Mouse (Mus musculus): ENCODE data around the gene Rps27rt. TPM values are rescaled to one million over a fixed set of nuclear protein-coding genes. Genes with fewer than 3 reads are reported as not detected.

Gene Rps27rt
- total and polyA plus RNA-seq, 2 experiments = 7.2 to 12.2 TPM

DNA sequence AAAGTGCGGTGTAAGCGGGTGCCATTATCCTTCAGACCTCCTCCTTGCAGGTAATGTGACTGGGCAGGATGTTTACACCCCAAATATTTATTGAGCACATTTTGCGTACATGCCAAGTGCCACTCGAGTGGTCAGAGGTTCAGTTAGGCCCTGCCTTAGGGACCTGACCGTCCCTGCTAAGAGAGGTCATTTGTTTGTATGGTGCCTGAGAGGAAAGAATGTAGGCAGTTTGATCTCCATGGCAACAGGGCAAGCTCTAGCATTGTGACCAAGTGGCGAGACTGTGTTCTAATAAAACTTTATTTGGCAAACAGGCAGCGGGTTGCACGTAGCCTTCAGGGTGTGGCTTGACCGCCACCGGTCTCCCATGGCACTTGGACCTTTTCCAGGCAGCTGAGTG lies 7.9 kb upstream of the Rps27rt start:
- no peak overlapping the region for H3K27ac ChIP-seq (replicated peaks; ENCODE audit: insufficient read depth, low read depth, low read length)

DNA sequence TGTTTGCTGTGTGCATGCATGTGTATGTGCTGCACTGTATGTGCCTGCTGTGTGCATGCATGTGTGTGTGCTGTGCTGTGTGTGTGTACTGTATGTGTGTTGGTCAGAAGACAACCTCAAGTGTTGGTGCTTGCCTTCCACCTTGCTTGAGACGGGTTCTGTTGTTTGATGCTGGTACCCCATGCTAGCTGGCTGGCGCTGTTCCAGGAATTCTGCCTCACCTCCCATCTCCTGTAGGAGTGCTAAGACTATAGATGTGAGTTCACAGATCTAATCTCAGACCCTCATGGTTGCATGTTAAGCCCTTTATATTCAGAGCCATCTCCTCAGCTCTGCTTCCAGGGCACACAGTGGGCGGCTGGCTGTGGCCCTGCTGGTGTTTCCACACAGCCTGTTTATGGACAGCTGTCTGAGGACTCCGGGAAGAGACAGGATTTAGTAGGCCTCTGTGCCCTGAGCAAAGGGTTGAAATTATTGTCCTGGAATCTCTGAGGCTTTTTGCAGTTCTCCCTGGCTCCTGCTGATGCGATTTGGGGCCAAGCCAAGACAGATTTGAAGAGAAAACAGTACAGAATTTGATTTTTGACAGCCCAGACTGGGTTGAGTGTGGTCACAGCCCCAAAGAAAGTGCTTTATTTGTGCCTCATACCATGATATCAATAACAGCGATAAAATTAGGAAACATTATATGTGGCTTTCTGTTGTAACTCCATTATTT lies 6.2 kb upstream of the Rps27rt start:
- H3K27ac ChIP-seq (replicated peaks; ENCODE audit: insufficient read depth, low read depth, low read length) = no peak overlapping the region
- no peaks in the 10 kb centered on the region for H3K4me1 ChIP-seq (ENCODE audit: control insufficient read depth, insufficient read depth, low read length)
- DNase-seq (ENCODE audit: extremely low read depth, low read depth, low spot score) = no peak
- H3K4me3 ChIP-seq (ENCODE audit: insufficient read depth, low read depth, low read length) = no peak overlapping the region
- no peaks in the 10 kb centered on the region for H3K27me3 ChIP-seq (ENCODE audit: control insufficient read depth, insufficient read depth, low read length)
- H3K79me2 ChIP-seq (ENCODE audit: control insufficient read depth, insufficient read depth, low read length) = no peaks in the 10 kb centered on the region
- no peak overlapping the region for H3K9ac ChIP-seq (ENCODE audit: low read depth, low read length)
- TF ChIP-seq POLR2A (IDR thresholded peaks at IDR 0.05; ENCODE audit: extremely low read depth, insufficient read depth, low read length) (no peak), CTCF (IDR thresholded peaks at IDR 0.05; ENCODE audit: low read depth, low read length) (no peak)
- 85% methylated on average over 6 of the region's 6 CpGs for WGBS
- no peaks in the 10 kb centered on the region for H3K36me3 ChIP-seq (ENCODE audit: control insufficient read depth, insufficient read depth, low read length)

More for the DNA sequence above, 7.9 kb upstream of the Rps27rt start:
- H3K36me3 ChIP-seq (ENCODE audit: control insufficient read depth, insufficient read depth, low read length) = no peaks in the 10 kb centered on the region
- DNase-seq (ENCODE audit: extremely low read depth, low read depth, low spot score) = peak; percentile 13
- no peaks in the 10 kb centered on the region for H3K79me2 ChIP-seq (ENCODE audit: control insufficient read depth, insufficient read depth, low read length)
- TF ChIP-seq POLR2A (IDR thresholded peaks at IDR 0.05; ENCODE audit: extremely low read depth, insufficient read depth, low read length) (no peak), CTCF (IDR thresholded peaks at IDR 0.05; ENCODE audit: low read depth, low read length) (no peak)
- H3K27me3 ChIP-seq (ENCODE audit: control insufficient read depth, insufficient read depth, low read length) = no peaks in the 10 kb centered on the region
- H3K4me1 ChIP-seq (ENCODE audit: control insufficient read depth, insufficient read depth, low read length) = no peaks in the 10 kb centered on the region
- no peak overlapping the region for H3K9ac ChIP-seq (ENCODE audit: low read depth, low read length)
- WGBS = 55% methylated on average over 10 of the region's 10 CpGs
- no peak overlapping the region for H3K4me3 ChIP-seq (ENCODE audit: insufficient read depth, low read depth, low read length)

DNA sequence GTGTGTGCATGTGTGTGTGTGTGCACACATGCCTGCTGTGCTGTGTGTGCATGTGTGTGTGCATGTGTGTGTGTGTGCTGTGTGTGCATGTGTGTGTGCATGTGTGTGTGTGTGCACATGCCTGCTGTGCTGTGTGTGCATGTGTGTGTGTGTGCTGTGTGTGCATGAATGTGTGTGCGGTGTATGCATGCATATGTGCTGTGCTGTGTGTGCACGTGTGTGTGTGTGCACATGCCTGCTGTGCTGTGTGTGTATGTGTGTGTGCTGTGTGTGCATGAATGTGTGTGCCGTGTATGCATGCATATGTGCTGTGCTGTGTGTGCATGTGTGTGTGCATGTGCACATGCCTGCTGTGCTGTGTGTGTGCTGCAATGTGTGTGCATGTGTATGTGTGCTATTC lies 5.5 kb upstream of the Rps27rt start:
- H3K4me1 ChIP-seq (ENCODE audit: control insufficient read depth, insufficient read depth, low read length) = no peaks in the 10 kb centered on the region

DNA sequence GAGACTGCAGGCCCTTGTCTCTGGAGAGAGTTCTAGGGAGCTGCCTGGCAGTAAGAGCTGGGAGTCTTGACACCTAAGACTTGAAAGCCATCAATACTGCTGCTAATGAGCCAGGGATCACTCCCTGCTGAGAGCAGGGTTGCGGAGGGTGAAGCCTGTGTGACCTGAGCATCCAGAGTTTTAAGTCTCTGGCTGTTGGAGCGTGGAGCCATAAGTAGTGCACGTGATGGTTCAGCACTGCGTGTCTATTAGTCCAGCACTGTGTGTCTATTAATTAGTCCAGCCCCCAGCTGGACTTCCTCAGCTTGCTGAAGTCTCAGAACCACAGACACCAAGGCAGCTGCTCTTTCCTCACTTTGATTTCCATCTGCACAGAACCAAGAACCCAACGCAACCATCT lies 3.8 kb upstream of the Rps27rt start:
- H3K27ac ChIP-seq (replicated peaks; ENCODE audit: insufficient read depth, low read depth, low read length) = no peak overlapping the region
- WGBS = 94% methylated on average over 5 of the region's 5 CpGs
- TF ChIP-seq CTCF (IDR thresholded peaks at IDR 0.05; ENCODE audit: low read depth, low read length) (no peak), POLR2A (IDR thresholded peaks at IDR 0.05; ENCODE audit: extremely low read depth, insufficient read depth, low read length) (no peak)
- H3K9ac ChIP-seq (ENCODE audit: low read depth, low read length) = no peak overlapping the region
- no peaks in the 10 kb centered on the region for H3K4me1 ChIP-seq (ENCODE audit: control insufficient read depth, insufficient read depth, low read length)
- DNase-seq (ENCODE audit: extremely low read depth, low read depth, low spot score) = no peak
- H3K79me2 ChIP-seq (ENCODE audit: control insufficient read depth, insufficient read depth, low read length) = no peaks in the 10 kb centered on the region
- no peak overlapping the region for H3K4me3 ChIP-seq (ENCODE audit: insufficient read depth, low read depth, low read length)
- H3K36me3 ChIP-seq (ENCODE audit: control insufficient read depth, insufficient read depth, low read length) = no peaks in the 10 kb centered on the region
- H3K27me3 ChIP-seq (ENCODE audit: control insufficient read depth, insufficient read depth, low read length) = no peaks in the 10 kb centered on the region

More for the DNA sequence above, 5.5 kb upstream of the Rps27rt start:
- Histone ChIP-seq H3K4me3 (ENCODE audit: insufficient read depth, low read depth, low read length) (no peak overlapping the region), H3K36me3 (ENCODE audit: control insufficient read depth, insufficient read depth, low read length) (no peaks in the 10 kb centered on the region), H3K9ac (ENCODE audit: low read depth, low read length) (no peak overlapping the region), H3K27me3 (ENCODE audit: control insufficient read depth, insufficient read depth, low read length) (no peaks in the 10 kb centered on the region), H3K79me2 (ENCODE audit: control insufficient read depth, insufficient read depth, low read length) (no peaks in the 10 kb centered on the region), H3K27ac (replicated peaks; ENCODE audit: insufficient read depth, low read depth, low read length) (no peak overlapping the region)
- DNase-seq (ENCODE audit: extremely low read depth, low read depth, low spot score) = no peak
- no peak for TF ChIP-seq POLR2A (IDR thresholded peaks at IDR 0.05; ENCODE audit: extremely low read depth, insufficient read depth, low read length)
- no peak for TF ChIP-seq CTCF (IDR thresholded peaks at IDR 0.05; ENCODE audit: low read depth, low read length)
- WGBS = 97% methylated on average over 3 of the region's 3 CpGs

DNA sequence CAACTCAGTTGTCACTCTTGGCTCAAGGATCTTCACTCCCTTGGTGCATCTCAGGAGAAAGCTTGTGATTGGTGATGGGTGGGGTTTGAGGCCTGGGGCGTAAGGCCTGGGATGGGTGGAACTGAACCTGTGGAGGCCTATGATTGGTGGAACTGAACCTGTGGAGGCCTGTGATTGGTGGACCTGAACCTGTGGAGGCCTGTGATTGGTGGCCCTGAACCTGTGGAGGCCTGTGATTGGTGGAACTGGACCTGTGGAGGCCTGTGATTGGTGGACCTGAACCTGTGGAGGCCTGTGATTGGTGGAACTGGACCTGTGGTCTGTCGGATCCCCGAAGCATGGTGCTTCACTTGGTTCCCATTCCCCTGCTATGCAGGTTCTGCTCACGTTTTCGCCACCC lies 3.2 kb upstream of the Rps27rt start:
- Histone ChIP-seq H3K36me3 (ENCODE audit: control insufficient read depth, insufficient read depth, low read length) (no peaks in the 10 kb centered on the region), H3K27ac (replicated peaks; ENCODE audit: insufficient read depth, low read depth, low read length) (no peak overlapping the region), H3K9ac (ENCODE audit: low read depth, low read length) (no peak overlapping the region), H3K4me3 (ENCODE audit: insufficient read depth, low read depth, low read length) (no peak overlapping the region), H3K4me1 (ENCODE audit: control insufficient read depth, insufficient read depth, low read length) (no peaks in the 10 kb centered on the region), H3K27me3 (ENCODE audit: control insufficient read depth, insufficient read depth, low read length) (no peaks in the 10 kb centered on the region), H3K79me2 (ENCODE audit: control insufficient read depth, insufficient read depth, low read length) (no peaks in the 10 kb centered on the region)
- WGBS = 91% methylated on average over 5 of the region's 5 CpGs
- DNase-seq (ENCODE audit: extremely low read depth, low read depth, low spot score) = no peak
- TF ChIP-seq POLR2A (IDR thresholded peaks at IDR 0.05; ENCODE audit: extremely low read depth, insufficient read depth, low read length) (no peak), CTCF (IDR thresholded peaks at IDR 0.05; ENCODE audit: low read depth, low read length) (no peak)

DNA sequence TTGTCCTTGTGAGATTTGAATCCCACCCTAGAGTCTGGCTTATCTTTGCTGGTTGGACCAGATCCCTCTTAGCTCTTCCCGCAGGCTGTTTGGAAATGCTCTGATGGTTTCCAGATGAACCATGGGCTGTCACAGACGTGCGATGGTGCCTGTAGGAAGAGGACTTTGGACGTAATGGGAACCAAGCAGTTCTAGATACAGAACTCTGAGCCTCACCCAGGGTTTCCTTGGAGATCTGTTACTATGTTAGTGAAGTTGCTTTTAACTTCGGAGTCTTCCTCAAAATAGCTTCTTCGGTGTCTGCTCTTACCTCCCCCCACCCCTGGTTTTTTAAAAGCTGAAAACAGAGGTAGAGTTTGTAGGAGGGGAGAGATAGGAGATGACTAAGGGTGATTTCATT lies 2.6 kb downstream of the Rps27rt start:
- 72% methylated on average over 6 of the region's 6 CpGs for WGBS

More for the DNA sequence above, 2.6 kb downstream of the Rps27rt start:
- no peaks in the 10 kb centered on the region for H3K4me1 ChIP-seq (ENCODE audit: control insufficient read depth, insufficient read depth, low read length)
- TF ChIP-seq POLR2A (IDR thresholded peaks at IDR 0.05; ENCODE audit: extremely low read depth, insufficient read depth, low read length) = no peak
- TF ChIP-seq CTCF (IDR thresholded peaks at IDR 0.05; ENCODE audit: low read depth, low read length) = no peak
- peaks cover 21% of the 10 kb centered on the region for H3K27me3 ChIP-seq (ENCODE audit: control insufficient read depth, insufficient read depth, low read length)
- no peak for DNase-seq (ENCODE audit: extremely low read depth, low read depth, low spot score)
- no peak overlapping the region for H3K27ac ChIP-seq (replicated peaks; ENCODE audit: insufficient read depth, low read depth, low read length)
- no peak overlapping the region for H3K9ac ChIP-seq (ENCODE audit: low read depth, low read length)
- H3K4me3 ChIP-seq (ENCODE audit: insufficient read depth, low read depth, low read length) = no peak overlapping the region
- H3K36me3 ChIP-seq (ENCODE audit: control insufficient read depth, insufficient read depth, low read length) = no peaks in the 10 kb centered on the region
- H3K79me2 ChIP-seq (ENCODE audit: control insufficient read depth, insufficient read depth, low read length) = no peaks in the 10 kb centered on the region
